Mouse (Mus musculus): Measurements from ENCODE around the gene Plxna3. TPM values are rescaled to one million over a fixed set of nuclear protein-coding genes. Genes with fewer than 3 reads are reported as not detected.

Plxna3 gene
- polyA plus RNA-seq, 1 experiment from 2014 or later = 5.4 TPM

DNA sequence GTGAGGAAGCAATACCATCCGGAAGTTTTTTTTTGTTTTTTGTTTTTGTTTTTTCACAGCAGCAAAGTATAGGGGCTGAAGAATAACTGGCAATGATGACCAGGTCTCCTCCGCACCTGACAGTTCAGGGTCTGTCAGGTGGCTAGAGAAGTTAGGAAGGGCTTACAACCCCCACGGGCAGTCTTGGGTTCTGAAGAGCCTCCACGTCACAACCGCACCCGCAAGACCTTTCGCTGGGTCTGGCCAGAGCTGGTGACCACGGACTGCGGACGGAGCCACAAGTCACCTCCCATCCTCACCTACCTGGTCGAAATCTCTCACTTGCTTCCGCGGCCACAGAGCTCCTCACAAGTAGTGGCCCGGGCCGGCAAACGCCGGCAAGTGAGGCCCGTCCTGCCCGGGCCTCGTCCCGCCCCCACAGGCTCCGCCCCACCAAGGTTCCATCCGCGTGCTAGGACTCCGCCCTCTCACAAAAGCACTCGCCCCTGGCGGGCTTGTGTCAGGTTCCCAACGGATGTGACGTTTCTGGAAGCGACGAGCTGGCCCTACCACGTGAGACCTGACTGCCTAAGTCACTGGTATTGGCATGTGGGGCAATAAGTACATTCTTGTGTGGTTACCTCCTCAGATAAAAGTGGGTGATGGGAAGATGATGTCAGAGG, 44.2 kb downstream of the Plxna3 start, which contains the start of the genes Ubl4a and Slc10a3:
Ubl4a (minus strand) TSS at position 331 of the 662 bp plus-strand sequence.
Slc10a3 (minus strand) TSS at position 462 of the 662 bp plus-strand sequence.
- peak within 1 kb of the TSS; percentile 70 for H3K4me2 ChIP-seq (ENCODE audit: low read length)
- no peak within 1 kb of the TSS; a peak in 1 of 4 replicates for H3K27ac ChIP-seq (replicated peaks in 1 of 2; ENCODE audit: control insufficient read depth in 1 of 2, insufficient read depth in 1 of 2, low read depth in 2 of 2, low read length in 2 of 2)
- H3K9ac ChIP-seq (ENCODE audit: low read length) = peak within 1 kb of the TSS; percentile 70
- no peaks in the 10 kb centered on the region for H3K27me3 ChIP-seq (ENCODE audit: control insufficient read depth, insufficient read depth, low read length)
- WGBS = 25% methylated on average over 32 of the region's 32 CpGs
- H3K36me3 ChIP-seq (ENCODE audit: control insufficient read depth, insufficient read depth, low read length) = 0 out of 2 replicates have a peak, but pooled peaks cover 11% of the 10 kb centered on the region
- H3K4me3 ChIP-seq (ENCODE audit: control insufficient read depth in 1 of 2, insufficient read depth in 1 of 2, low read depth in 1 of 2, low read length in 2 of 2) = peak within 1 kb of the TSS; percentile 48 to 60
- no peaks in the 10 kb centered on the region; a peak in 1 of 4 replicates for H3K4me1 ChIP-seq (ENCODE audit: control insufficient read depth in 2 of 2, insufficient read depth in 2 of 2, low read length in 2 of 2)
- ATAC-seq (ENCODE audit: insufficient number of reproducible peaks, insufficient read depth, low FRiP score, low read depth) = peak; percentile 89
- no peaks in the 10 kb centered on the region for H3K9me3 ChIP-seq (ENCODE audit: control insufficient read depth, low read length)

DNA sequence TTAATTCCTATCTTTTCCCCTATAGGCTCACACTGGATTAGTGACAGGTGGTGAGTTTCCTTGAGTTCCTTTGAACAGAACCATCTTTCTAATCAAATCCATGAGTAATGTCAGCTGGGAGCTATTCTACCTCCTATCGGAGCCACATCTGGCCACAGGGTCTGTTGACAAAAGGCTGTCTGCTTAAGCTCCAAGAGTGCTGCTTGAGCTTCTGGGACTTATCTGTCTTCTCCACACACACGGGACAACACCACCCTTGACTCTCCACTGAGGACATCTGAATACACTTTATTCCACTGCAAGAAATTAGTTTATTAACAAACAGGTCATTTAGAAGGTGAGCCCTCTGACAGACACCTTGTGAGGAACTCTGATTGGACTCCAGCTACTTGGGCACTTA, 55.6 kb downstream of the Plxna3 start:
- H3K27ac ChIP-seq (replicated peaks in 1 of 2; ENCODE audit: control insufficient read depth in 1 of 2, insufficient read depth in 1 of 2, low read depth in 2 of 2, low read length in 2 of 2) = no peak overlapping the region
- H3K36me3 ChIP-seq (ENCODE audit: control insufficient read depth, insufficient read depth, low read length) = peaks cover 24% of the 10 kb centered on the region
- no peaks in the 10 kb centered on the region for H3K27me3 ChIP-seq (ENCODE audit: control insufficient read depth, insufficient read depth, low read length)
- no peak overlapping the region for H3K4me2 ChIP-seq (ENCODE audit: low read length)
- no peak overlapping the region for H3K4me3 ChIP-seq (ENCODE audit: control insufficient read depth in 1 of 2, insufficient read depth in 1 of 2, low read depth in 1 of 2, low read length in 2 of 2)
- no peak overlapping the region for H3K9ac ChIP-seq (ENCODE audit: low read length)
- H3K9me3 ChIP-seq (ENCODE audit: control insufficient read depth, low read length) = no peaks in the 10 kb centered on the region
- ATAC-seq (ENCODE audit: insufficient number of reproducible peaks, insufficient read depth, low FRiP score, low read depth) = no peak
- no peaks in the 10 kb centered on the region for H3K4me1 ChIP-seq (ENCODE audit: control insufficient read depth in 2 of 2, insufficient read depth in 2 of 2, low read length in 2 of 2)
- WGBS = 63% methylated on average over 2 of the region's 2 CpGs

DNA sequence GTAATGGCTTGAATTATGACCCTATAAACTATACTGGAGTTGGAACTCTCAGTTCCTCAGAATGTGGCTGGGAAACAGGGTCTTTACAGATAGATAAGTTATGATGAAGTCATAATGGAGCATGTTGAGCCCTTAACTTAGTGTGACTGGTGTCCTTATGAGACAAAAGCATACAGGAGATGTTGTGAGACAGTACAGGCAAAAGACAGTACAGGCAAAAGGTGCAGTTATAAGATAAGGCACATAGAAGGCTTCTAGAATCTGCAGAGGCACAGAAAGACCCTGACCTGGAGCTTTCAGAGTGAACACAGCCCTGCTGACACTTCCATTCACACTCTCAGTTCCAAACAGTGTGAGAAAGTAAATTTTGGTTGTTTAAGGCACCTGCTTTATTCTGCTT, 59.3 kb downstream of the Plxna3 start:
- H3K27ac ChIP-seq (replicated peaks in 1 of 2; ENCODE audit: control insufficient read depth in 1 of 2, insufficient read depth in 1 of 2, low read depth in 2 of 2, low read length in 2 of 2) = no peak overlapping the region
- no peak overlapping the region for H3K4me2 ChIP-seq (ENCODE audit: low read length)
- ATAC-seq (ENCODE audit: insufficient number of reproducible peaks, insufficient read depth, low FRiP score, low read depth) = no peak
- no peak overlapping the region for H3K4me3 ChIP-seq (ENCODE audit: control insufficient read depth in 1 of 2, insufficient read depth in 1 of 2, low read depth in 1 of 2, low read length in 2 of 2)
- no peaks in the 10 kb centered on the region for H3K9me3 ChIP-seq (ENCODE audit: control insufficient read depth, low read length)
- H3K4me1 ChIP-seq (ENCODE audit: control insufficient read depth in 2 of 2, insufficient read depth in 2 of 2, low read length in 2 of 2) = peaks cover 0 to 5% of the 10 kb centered on the region in 2 experiments; a peak in 1 of 4 replicates
- peaks cover 24% of the 10 kb centered on the region for H3K36me3 ChIP-seq (ENCODE audit: control insufficient read depth, insufficient read depth, low read length)
- no peak overlapping the region for H3K9ac ChIP-seq (ENCODE audit: low read length)
- no peaks in the 10 kb centered on the region for H3K27me3 ChIP-seq (ENCODE audit: control insufficient read depth, insufficient read depth, low read length)

DNA sequence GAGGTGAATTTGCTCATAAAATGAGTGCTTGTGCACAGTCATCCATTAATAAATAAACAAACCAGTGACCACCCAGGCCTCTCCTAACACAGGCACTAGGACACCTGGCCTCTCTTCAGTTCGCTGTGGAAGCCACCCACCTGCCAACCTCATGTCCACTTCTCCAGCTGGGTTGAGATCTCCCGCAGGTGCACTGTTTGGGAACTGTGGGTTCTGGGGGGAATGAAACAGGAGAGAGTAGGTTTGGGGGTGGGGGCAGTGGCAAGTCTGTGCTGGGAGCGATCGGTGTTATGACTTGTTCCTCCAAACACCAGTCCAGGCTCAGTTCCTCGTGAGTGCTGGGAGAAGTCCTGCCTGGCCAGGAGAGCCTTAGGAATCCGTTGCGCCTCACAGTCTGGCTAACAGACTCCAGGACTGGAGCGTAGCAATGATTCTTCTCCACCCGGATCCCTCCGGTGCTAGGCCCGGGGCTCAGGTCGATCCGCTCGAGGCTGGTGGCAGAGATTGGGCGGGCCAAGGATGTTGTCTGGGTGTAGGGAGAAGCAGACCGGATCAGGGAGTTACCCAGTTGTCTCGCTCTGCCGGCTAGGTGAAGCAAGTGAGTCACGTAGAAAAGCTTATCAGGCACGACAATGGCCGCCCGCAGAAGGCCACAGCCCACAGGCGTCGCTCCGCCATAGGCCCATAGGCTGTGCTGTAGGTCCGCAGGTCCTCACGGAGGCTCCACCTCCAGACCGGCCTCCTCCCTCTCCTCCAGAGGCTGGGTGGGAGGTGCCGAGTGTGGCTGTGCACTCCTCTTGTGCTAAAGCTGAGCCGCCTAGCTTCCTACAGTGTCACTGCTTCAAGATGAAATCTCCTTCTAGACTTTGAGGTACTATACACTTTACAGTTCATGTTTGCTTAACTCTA, 63.9 kb downstream of the Plxna3 start, which contains the start of the genes Fam3a and Ikbkg:
Fam3a (minus strand) TSS at position 738 of the 909 bp plus-strand sequence.
Ikbkg (plus strand) TSS at position 756 of the 909 bp plus-strand sequence.
- Histone ChIP-seq H3K9me3 (ENCODE audit: control insufficient read depth, low read length) (no peaks in the 10 kb centered on the region), H3K4me3 (ENCODE audit: control insufficient read depth in 1 of 2, insufficient read depth in 1 of 2, low read depth in 1 of 2, low read length in 2 of 2) (peak within 1 kb of the TSS; percentile 54 to 55), H3K4me2 (ENCODE audit: low read length) (peak within 1 kb of the TSS; percentile 74), H3K27me3 (ENCODE audit: control insufficient read depth, insufficient read depth, low read length) (no peaks in the 10 kb centered on the region), H3K27ac (replicated peaks in 1 of 2; ENCODE audit: control insufficient read depth in 1 of 2, insufficient read depth in 1 of 2, low read depth in 2 of 2, low read length in 2 of 2) (peak within 1 kb of the TSS; percentile 71 to 87), H3K36me3 (ENCODE audit: control insufficient read depth, insufficient read depth, low read length) (no peaks in the 10 kb centered on the region), H3K4me1 (ENCODE audit: control insufficient read depth in 2 of 2, insufficient read depth in 2 of 2, low read length in 2 of 2) (peaks cover 0 to 5% of the 10 kb centered on the region in 2 experiments; a peak in 1 of 4 replicates), H3K9ac (ENCODE audit: low read length) (peak within 1 kb of the TSS; percentile 85)
- ATAC-seq (ENCODE audit: insufficient number of reproducible peaks, insufficient read depth, low FRiP score, low read depth) = peak; percentile 99
- 16% methylated on average over 30 of the region's 30 CpGs for WGBS

Small RNA genes within 50 kb of the gene (microRNA-seq; reads per million reads assigned to microRNA genes)
- not detected for gene Mir7092

Other genes starting within 250 kb of the Plxna3 start
- gene Opn1mw, start 201.6 kb upstream of the Plxna3 start, polyA plus RNA-seq (2014; fragmentation: Nextera tagmentation; extraction: Ambion mirVana) = not detected in 2 replicates
- gene Mecp2, start 193.7 kb upstream of the Plxna3 start, polyA plus RNA-seq (2014; fragmentation: Nextera tagmentation; extraction: Ambion mirVana) = 10.9 and 11.7 TPM in 2 replicates
- gene Tex28, start 161.2 kb upstream of the Plxna3 start, polyA plus RNA-seq (2014; fragmentation: Nextera tagmentation; extraction: Ambion mirVana) = not detected in 2 replicates
- 0.14 TPM in 1 of 2 replicates, not detected in the other for gene Tktl1, start 151.8 kb upstream of the Plxna3 start, polyA plus RNA-seq (2014; fragmentation: Nextera tagmentation; extraction: Ambion mirVana)
- 150 and 157 TPM in 2 replicates for gene Flna, start 79.2 kb upstream of the Plxna3 start, polyA plus RNA-seq (2014; fragmentation: Nextera tagmentation; extraction: Ambion mirVana)
- gene Emd, start 74.4 kb upstream of the Plxna3 start, polyA plus RNA-seq (2014; fragmentation: Nextera tagmentation; extraction: Ambion mirVana) = 13.9 and 17.8 TPM in 2 replicates
- gene Rpl10, start 58.3 kb upstream of the Plxna3 start, polyA plus RNA-seq (2014; fragmentation: Nextera tagmentation; extraction: Ambion mirVana) = 455 and 540 TPM in 2 replicates
- gene Taz, start 47.2 kb upstream of the Plxna3 start, polyA plus RNA-seq (2014; fragmentation: Nextera tagmentation; extraction: Ambion mirVana) = 59.5 and 64.5 TPM in 2 replicates
- gene Dnase1l1, start 46.7 kb upstream of the Plxna3 start, polyA plus RNA-seq (2014; fragmentation: Nextera tagmentation; extraction: Ambion mirVana) = 15.2 and 17.3 TPM in 2 replicates
- gene Atp6ap1, start 32.0 kb upstream of the Plxna3 start, polyA plus RNA-seq (2014; fragmentation: Nextera tagmentation; extraction: Ambion mirVana) = 110 and 118 TPM in 2 replicates
- gene Gdi1, start 24.1 kb upstream of the Plxna3 start, polyA plus RNA-seq (2014; fragmentation: Nextera tagmentation; extraction: Ambion mirVana) = 120 and 130 TPM in 2 replicates
- gene Fam50a, start 16.0 kb upstream of the Plxna3 start, polyA plus RNA-seq (2014; fragmentation: Nextera tagmentation; extraction: Ambion mirVana) = 40.2 and 43.2 TPM in 2 replicates
- gene Lage3, start 24.6 kb downstream of the Plxna3 start, polyA plus RNA-seq (2014; fragmentation: Nextera tagmentation; extraction: Ambion mirVana) = 102 and 103 TPM in 2 replicates
- gene Ubl4a, start 44.2 kb downstream of the Plxna3 start, polyA plus RNA-seq (2014; fragmentation: Nextera tagmentation; extraction: Ambion mirVana) = 64.3 and 67.2 TPM in 2 replicates
- gene Slc10a3, start 44.3 kb downstream of the Plxna3 start, polyA plus RNA-seq (2014; fragmentation: Nextera tagmentation; extraction: Ambion mirVana) = 14.4 and 14.5 TPM in 2 replicates
- gene Fam3a, start 64.2 kb downstream of the Plxna3 start, polyA plus RNA-seq (2014; fragmentation: Nextera tagmentation; extraction: Ambion mirVana) = 28.1 and 29.9 TPM in 2 replicates
- 21.5 and 22.1 TPM in 2 replicates for gene Ikbkg, start 64.2 kb downstream of the Plxna3 start, polyA plus RNA-seq (2014; fragmentation: Nextera tagmentation; extraction: Ambion mirVana)
- 16.0 and 17.9 TPM in 2 replicates for gene G6pdx, start 100.1 kb downstream of the Plxna3 start, polyA plus RNA-seq (2014; fragmentation: Nextera tagmentation; extraction: Ambion mirVana)
- not detected in 2 replicates for gene Gm6880, start 152.3 kb downstream of the Plxna3 start, polyA plus RNA-seq (2014; fragmentation: Nextera tagmentation; extraction: Ambion mirVana)
- not detected in 2 replicates for gene Olfr1326-ps1, start 245.8 kb downstream of the Plxna3 start, polyA plus RNA-seq (2014; fragmentation: Nextera tagmentation; extraction: Ambion mirVana)

Measured in heart, embryonic 14.5 days (tissue).